Mouse (Mus musculus) olfactory bulb, adult 2 months (tissue): ENCODE measurements around the gene Tpm1.

Experiments used
- CTCF ChIP-seq: fragments of 200-500 bp; IDR thresholded peaks from 2 replicates; pipeline ENCODE4 v1.5.1; 2012; ENCODE audit warnings: low read depth, mild to moderate bottlenecking, low read length, moderate library complexity; ENCODE audit not compliant: insufficient read depth
- POLR2A ChIP-seq: fragments of 200-500 bp; IDR thresholded peaks from 2 replicates; pipeline ENCODE4 v1.6.1; 2012; ENCODE audit warnings: mild to moderate bottlenecking, low read depth, low read length, moderate library complexity; ENCODE audit not compliant: insufficient read depth

DNA sequence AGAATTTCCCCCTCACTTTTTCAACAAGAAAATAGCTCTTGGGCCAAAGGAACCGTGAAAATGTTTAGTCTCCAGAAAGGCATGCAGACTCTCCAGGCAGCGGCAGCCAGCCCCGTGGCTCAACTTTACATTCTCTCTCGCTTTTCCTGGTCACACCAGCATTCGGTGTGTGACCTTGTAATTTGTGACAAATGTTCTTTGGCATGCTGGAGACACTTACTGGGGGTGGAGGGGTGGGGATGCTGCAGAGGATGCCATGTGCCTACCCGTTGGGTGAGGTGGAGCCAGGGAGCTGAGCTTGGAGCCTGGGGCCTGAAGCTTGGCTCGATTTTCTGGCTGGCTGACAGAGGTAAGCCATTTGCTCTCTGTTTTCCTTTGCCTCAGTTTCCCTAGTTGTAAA is 22.4 kb upstream of the Tpm1 start:
- TF ChIP-seq CTCF, result no peak
- TF ChIP-seq POLR2A, result no peak
